In the genomic region with DNA sequence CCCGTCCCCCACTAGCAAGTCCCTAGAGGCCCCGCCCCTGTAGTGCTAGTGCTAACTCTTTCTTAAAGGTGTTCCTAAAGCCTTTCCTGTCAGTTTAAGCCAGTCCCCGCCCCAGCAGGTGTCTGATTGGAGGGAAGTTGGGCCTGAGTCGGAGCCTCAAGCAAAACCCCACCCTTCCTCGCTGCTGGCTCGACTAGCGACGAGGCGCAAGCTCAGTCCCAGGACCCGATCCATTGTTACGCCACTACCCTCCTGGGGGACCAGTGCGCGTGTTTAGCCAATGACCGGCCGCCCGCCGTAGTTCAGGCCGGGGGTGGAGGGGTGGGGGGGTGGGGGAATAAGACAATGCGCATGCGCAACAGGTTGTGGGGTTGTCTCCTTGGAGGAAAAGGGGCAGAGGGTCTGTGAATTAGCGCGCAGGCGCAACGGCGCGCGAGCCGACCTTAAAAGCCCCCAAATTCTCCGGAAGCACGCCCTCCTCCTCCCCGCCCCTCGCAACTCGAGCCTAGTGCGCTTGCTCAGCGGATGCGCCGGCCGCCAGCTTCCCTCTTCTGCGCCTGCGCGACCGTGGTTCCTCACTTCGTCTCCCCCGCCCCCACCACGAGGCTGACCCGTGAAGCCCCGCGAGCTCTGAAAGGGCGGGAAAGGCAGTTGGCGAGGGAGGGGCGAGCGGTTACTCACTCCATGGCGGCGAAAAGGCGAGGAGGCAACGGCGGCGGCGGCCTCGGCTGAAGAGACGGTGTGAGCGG, we compare ENCODE assay signal across 8 mouse cellular contexts. TPM values are rescaled to one million over a fixed set of nuclear protein-coding genes. Genes with fewer than 3 reads are reported as not detected.
DNase-seq lines count a peak whose midpoint lies in the region; ATAC-seq and TF ChIP-seq lines count a peak whose summit lies in the region.

TSS of gene Nup62 (plus strand) at position 368 of the 749 bp plus-strand sequence.
TSS of gene Il4i1 (plus strand) at position 667 of the 749 bp plus-strand sequence.

- H3K4me3 ChIP-seq in forebrain, embryonic 10.5 days, result peak within 1 kb of the TSS; percentile 90
- peak within 1 kb of the TSS; percentile 91 for H3K4me3 ChIP-seq in heart, embryonic 15.5 days
- H3K4me3 ChIP-seq in liver, embryonic 14.5 days (ENCODE audit: insufficient read depth in 1 of 2, low read depth in 2 of 2, low read length in 2 of 2), result peak within 1 kb of the TSS; percentile 82 to 94
- H3K4me3 ChIP-seq in neural tube, embryonic 11.5 days (ENCODE audit: low read depth, low read length), result peak within 1 kb of the TSS; percentile 85
- peak within 1 kb of the TSS; percentile 82 for H3K4me3 ChIP-seq in stomach, postnatal 0 days (ENCODE audit: low read depth, low read length)

- peaks cover 53% of the 10 kb centered on the region for H3K4me1 ChIP-seq in forebrain, embryonic 10.5 days
- H3K4me1 ChIP-seq in heart, embryonic 15.5 days (replicated peaks), result peaks cover 44% of the 10 kb centered on the region
- H3K4me1 ChIP-seq in liver, embryonic 14.5 days (replicated peaks; ENCODE audit: control insufficient read depth in 2 of 2, insufficient read depth in 2 of 2, low read length in 1 of 2), result peaks cover 31 to 43% of the 10 kb centered on the region in 2 experiments
- H3K4me1 ChIP-seq in neural tube, embryonic 11.5 days (ENCODE audit: control insufficient read depth, insufficient read depth, low read length), result peaks cover 22% of the 10 kb centered on the region
- H3K4me1 ChIP-seq in stomach, postnatal 0 days (replicated peaks; ENCODE audit: control insufficient read depth, insufficient read depth), result peaks cover 16% of the 10 kb centered on the region

- TF ChIP-seq CTCF in liver, embryonic 14.5 days (IDR thresholded peaks at IDR 0.05; ENCODE audit: low read depth), result 0 out of 2 replicates have a peak, but pooled peaks have one; percentile 5
- TF ChIP-seq CTCF in stomach, postnatal 0 days (IDR thresholded peaks at IDR 0.05; ENCODE audit: low read depth), result peak; percentile 24; the same call in 1 of the 2 replicates

- peak; percentile 93 for ATAC-seq in heart, embryonic 15.5 days (replicated peaks; ENCODE audit: insufficient number of reproducible peaks, insufficient read depth, low FRiP score, low read depth)
- peak; percentile 87 for ATAC-seq in liver, embryonic 14.5 days (ENCODE audit: insufficient read depth)
- peak; percentile 93 for ATAC-seq in neural tube, embryonic 11.5 days (ENCODE audit: insufficient read depth, low FRiP score, low TSS enrichment)
- ATAC-seq in stomach, postnatal 0 days (ENCODE audit: low FRiP score, low TSS enrichment), result peak; percentile 94

- peak within 1 kb of the TSS; percentile 66 for H3K4me2 ChIP-seq in heart, embryonic 15.5 days
- peak within 1 kb of the TSS; percentile 84 for H3K4me2 ChIP-seq in liver, embryonic 14.5 days (ENCODE audit: low read depth)
- H3K4me2 ChIP-seq in neural tube, embryonic 11.5 days (ENCODE audit: low read depth), result peak within 1 kb of the TSS; percentile 89
- peak within 1 kb of the TSS; percentile 80 for H3K4me2 ChIP-seq in stomach, postnatal 0 days (replicated peaks; ENCODE audit: low read depth)

- WGBS in forebrain, embryonic 10.5 days, result under 1% methylated on average over 62 of the region's 62 CpGs
- WGBS in heart, embryonic 15.5 days, result under 1% methylated on average over 62 of the region's 62 CpGs
- WGBS in liver, embryonic 14.5 days (ENCODE audit: insufficient replicate concordance), result under 1% methylated on average over 62 of the region's 62 CpGs
- whole genome bisulfite sequencing in neural tube, embryonic 11.5 days, result under 1% methylated on average over 45 of the region's 62 CpGs
- WGBS in stomach, postnatal 0 days, result 0% methylated on average over 60 of the region's 62 CpGs

- peak within 1 kb of the TSS; percentile 95 for H3K9ac ChIP-seq in heart, embryonic 15.5 days
- peak within 1 kb of the TSS; percentile 96 for H3K9ac ChIP-seq in liver, embryonic 14.5 days (replicated peaks)
- H3K9ac ChIP-seq in neural tube, embryonic 11.5 days (ENCODE audit: low read length), result peak within 1 kb of the TSS; percentile 96
- H3K9ac ChIP-seq in stomach, postnatal 0 days (ENCODE audit: low read length), result peak within 1 kb of the TSS; percentile 95

- no peak for TF ChIP-seq EP300 in liver, embryonic 14.5 days (IDR thresholded peaks at IDR 0.05; ENCODE audit: low read depth)
- no peak for TF ChIP-seq EP300 in stomach, postnatal 0 days (optimal IDR thresholded peaks at IDR 0.05)

- peak; percentile 99 for DNase-seq in CD8-positive naive resting alpha-beta T cell, adult 2 months (ENCODE audit: low read depth in 2 of 2, low spot score in 2 of 2)
- peak; percentile 98 for DNase-seq in c-Kit-positive CD71-negative TER-119-negative erythroid progenitor cells, embryonic 14.5 days (ENCODE audit: low read depth)
- peak; percentile 100 for DNase-seq in forebrain, embryonic 10.5 days (ENCODE audit: extremely low spot score, low spot score)
- peak; percentile 99 for DNase-seq in kidney, postnatal 25 days
- DNase-seq in liver, embryonic 14.5 days (ENCODE audit: low read depth in 3 of 3, low spot score in 3 of 3), result peak; percentile 99 to 100 (median 99)
- DNase-seq in neural tube, embryonic 11.5 days (ENCODE audit: low spot score), result peak; percentile 100
- DNase-seq in stomach, postnatal 0 days (ENCODE audit: low spot score), result peak; percentile 98

- no peaks in the 10 kb centered on the region for H3K9me3 ChIP-seq in forebrain, embryonic 10.5 days
- no peaks in the 10 kb centered on the region for H3K9me3 ChIP-seq in heart, embryonic 15.5 days (replicated peaks)
- H3K9me3 ChIP-seq in liver, embryonic 14.5 days (ENCODE audit: control insufficient read depth, low read length), result no peaks in the 10 kb centered on the region
- H3K9me3 ChIP-seq in neural tube, embryonic 11.5 days (ENCODE audit: control insufficient read depth, low read length), result no peaks in the 10 kb centered on the region
- no peaks in the 10 kb centered on the region for H3K9me3 ChIP-seq in stomach, postnatal 0 days (ENCODE audit: control insufficient read depth, low read length)

- peaks cover 69% of the 10 kb centered on the region for H3K36me3 ChIP-seq in forebrain, embryonic 10.5 days (replicated peaks)
- H3K36me3 ChIP-seq in heart, embryonic 15.5 days, result peaks cover 5% of the 10 kb centered on the region; the same call in 1 of the 2 replicates
- peaks cover 8% of the 10 kb centered on the region; the same call in 1 of the 2 replicates for H3K36me3 ChIP-seq in liver, embryonic 14.5 days (replicated peaks; ENCODE audit: control insufficient read depth, insufficient read depth, low read depth)
- H3K36me3 ChIP-seq in neural tube, embryonic 11.5 days (ENCODE audit: control insufficient read depth, insufficient read depth, low read length), result 0 out of 2 replicates have a peak, but pooled peaks cover 3% of the 10 kb centered on the region
- H3K36me3 ChIP-seq in stomach, postnatal 0 days (ENCODE audit: control insufficient read depth, insufficient read depth, low read length), result no peaks in the 10 kb centered on the region

- H3K27ac ChIP-seq in forebrain, embryonic 10.5 days, result peak within 1 kb of the TSS; percentile 99
- peak within 1 kb of the TSS; percentile 98 for H3K27ac ChIP-seq in heart, embryonic 15.5 days
- H3K27ac ChIP-seq in liver, embryonic 14.5 days, result peak within 1 kb of the TSS; percentile 94
- H3K27ac ChIP-seq in neural tube, embryonic 11.5 days (ENCODE audit: low read depth, low read length), result peak within 1 kb of the TSS; percentile 95
- H3K27ac ChIP-seq in stomach, postnatal 0 days (replicated peaks), result peak within 1 kb of the TSS; percentile 98

- H3K27me3 ChIP-seq in forebrain, embryonic 10.5 days (ENCODE audit: poor library complexity, severe bottlenecking), result no peaks in the 10 kb centered on the region
- H3K27me3 ChIP-seq in heart, embryonic 15.5 days, result no peaks in the 10 kb centered on the region
- no peaks in the 10 kb centered on the region for H3K27me3 ChIP-seq in liver, embryonic 14.5 days (ENCODE audit: control insufficient read depth, insufficient read depth, low read length)
- H3K27me3 ChIP-seq in neural tube, embryonic 11.5 days (ENCODE audit: control insufficient read depth, insufficient read depth, low read length), result no peaks in the 10 kb centered on the region
- no peaks in the 10 kb centered on the region for H3K27me3 ChIP-seq in stomach, postnatal 0 days (ENCODE audit: control insufficient read depth, insufficient read depth, low read length)

RNA-seq across cellular contexts. Expression of gene Nup62, which starts in this region (rescaled TPM):
- polyA plus RNA-seq in forebrain, embryonic 10.5 days (2016; fragmentation: Nextera tagmentation; extraction: Ambion mirVana), result 168 and 172 TPM in 2 replicates
- 57.2 and 77.3 TPM in 2 replicates for polyA plus RNA-seq in heart, embryonic 15.5 days (2015; fragmentation: Nextera tagmentation; extraction: Ambion mirVana)
- polyA plus RNA-seq in liver, embryonic 14.5 days (2012; rRNA removed), result 44.8 and 50.2 TPM in 2 replicates
- polyA plus RNA-seq in liver, embryonic 14.5 days (2014; fragmentation: Nextera tagmentation; extraction: Ambion mirVana), result 31.5 and 32.8 TPM in 2 replicates
- 64.2 and 68.3 TPM in 2 replicates for polyA plus RNA-seq in neural tube, embryonic 11.5 days (2014; fragmentation: Nextera tagmentation; extraction: Ambion mirVana)
- 33.4 and 34.9 TPM in 2 replicates for polyA plus RNA-seq in stomach, postnatal 0 days (2015; fragmentation: Nextera tagmentation; extraction: Ambion mirVana)

RNA-seq across cellular contexts. Expression of gene Il4i1, which starts in this region (rescaled TPM):
- polyA plus RNA-seq in forebrain, embryonic 10.5 days (2016; fragmentation: Nextera tagmentation; extraction: Ambion mirVana), result 0.85 and 1.7 TPM in 2 replicates
- 1.1 and 3.2 TPM in 2 replicates for polyA plus RNA-seq in heart, embryonic 15.5 days (2015; fragmentation: Nextera tagmentation; extraction: Ambion mirVana)
- polyA plus RNA-seq in liver, embryonic 14.5 days (2012; rRNA removed), result 0.36 and 0.40 TPM in 2 replicates
- polyA plus RNA-seq in liver, embryonic 14.5 days (2014; fragmentation: Nextera tagmentation; extraction: Ambion mirVana), result 0.22 and 0.52 TPM in 2 replicates
- polyA plus RNA-seq in neural tube, embryonic 11.5 days (2014; fragmentation: Nextera tagmentation; extraction: Ambion mirVana), result 0.65 and 1.1 TPM in 2 replicates
- polyA plus RNA-seq in stomach, postnatal 0 days (2015; fragmentation: Nextera tagmentation; extraction: Ambion mirVana), result 0.69 and 0.75 TPM in 2 replicates

Comparison
In these comparisons a context has a peak if more than half of its experiments do, and no peak if none do; other contexts are left out.
1. Peak in every context shown above with its lines: DNase-seq, ATAC-seq, H3K4me3 ChIP-seq and H3K27ac ChIP-seq.